Mouse (Mus musculus) limb, embryonic 12.5 days (tissue): ENCODE measurements at regions not wholly inside any gene's neighbourhood (a gene's known extent, or its start where the extent isn't known, plus 50 kb on each side); places are given as distances from the start of the nearest gene placed in this dataset.

Experiments used
- ATAC-seq: fragments of 200-750 bp; cut with Nextera tagmentation; 2 replicates; pipeline ENCODE4 v1.8.0; 2017; ENCODE audit warnings: low read depth, moderate TSS enrichment; ENCODE audit not compliant: insufficient number of reproducible peaks, insufficient read depth, low FRiP score, low TSS enrichment
- H3K27ac ChIP-seq: fragments of 300-500 bp; sonication (generic); 2 replicates; pipeline ENCODE4 v1.5.1; 2016; ENCODE audit warnings: mild to moderate bottlenecking, moderate library complexity
- H3K27me3 ChIP-seq: fragments of 300-500 bp; sonication (generic); 2 replicates; pipeline ENCODE4 v1.6.1; 2016; ENCODE audit warnings: mild to moderate bottlenecking, moderate library complexity
- H3K36me3 ChIP-seq: fragments of 300-500 bp; sonication (generic); 2 replicates; pipeline ENCODE4 v1.6.1; 2016; ENCODE audit warnings: mild to moderate bottlenecking, moderate library complexity
- H3K4me1 ChIP-seq: fragments of 300-500 bp; sonication (generic); replicated peaks from 2 replicates; pipeline ENCODE4 v1.6.1; 2016
- H3K4me2 ChIP-seq: fragments of 300-500 bp; sonication (generic); 2 replicates; pipeline ENCODE4 v1.6.1; 2016; ENCODE audit warnings: mild to moderate bottlenecking, moderate library complexity
- H3K4me3 ChIP-seq: fragments of 300-500 bp; sonication (generic); replicated peaks from 2 replicates; pipeline ENCODE4 v1.5.1; 2016; ENCODE audit warnings: mild to moderate bottlenecking
- H3K9ac ChIP-seq: fragments of 300-500 bp; sonication (generic); replicated peaks from 2 replicates; pipeline ENCODE4 v1.6.1; 2016; ENCODE audit warnings: mild to moderate bottlenecking, moderate library complexity
- H3K9me3 ChIP-seq: fragments of 300-500 bp; sonication (generic); 2 replicates; pipeline ENCODE4 v1.6.1; 2016; ENCODE audit warnings: mild to moderate bottlenecking, moderate library complexity
- WGBS: fragments of 180-500 bp; shearing (Covaris S2); methylation state at CpG from one replicate; pipeline ENCODE4 v1.1.7; 2016; 5-methylcytosine and 5-hydroxymethylcytosine counted together

- H3K27ac ChIP-seq, result no peak overlapping the region
- no peak for ATAC-seq
- H3K4me2 ChIP-seq, result peak overlapping the region; percentile 19; the same call in 1 of the 2 replicates
- no peak overlapping the region for H3K9ac ChIP-seq
- H3K27me3 ChIP-seq, result no peaks in the 10 kb centered on the region
- no peak overlapping the region for H3K4me3 ChIP-seq
- H3K4me1 ChIP-seq, result peaks cover 38% of the 10 kb centered on the region
- no peaks in the 10 kb centered on the region for H3K36me3 ChIP-seq
- no peaks in the 10 kb centered on the region for H3K9me3 ChIP-seq
- 63% methylated on average over 24 of the region's 24 CpGs for WGBS
Observed at GRCm38 (mm10) chr1:155491205-155492026, 66.5 kb upstream of the Acbd6 start.

GRCm38 (mm10) chr1:155493333-155493732 lies 64.6 kb upstream of the Acbd6 start:
- 89% methylated on average over 6 of the region's 6 CpGs for WGBS

GRCm38 (mm10) chr1:155493799-155494198 lies 64.1 kb upstream of the Acbd6 start:
- ATAC-seq, result no peak
- H3K27ac ChIP-seq, result no peak overlapping the region
- no peaks in the 10 kb centered on the region for H3K9me3 ChIP-seq
- no peak overlapping the region for H3K9ac ChIP-seq
- H3K36me3 ChIP-seq, result no peaks in the 10 kb centered on the region
- no peak overlapping the region for H3K4me2 ChIP-seq
- 73% methylated on average over 4 of the region's 4 CpGs for WGBS
- H3K4me1 ChIP-seq, result peaks cover 28% of the 10 kb centered on the region
- no peaks in the 10 kb centered on the region for H3K27me3 ChIP-seq
- H3K4me3 ChIP-seq, result no peak overlapping the region

More at GRCm38 (mm10) chr1:155493333-155493732, 64.6 kb upstream of the Acbd6 start:
- no peak overlapping the region for H3K4me3 ChIP-seq
- H3K27ac ChIP-seq, result no peak overlapping the region
- ATAC-seq, result no peak
- no peaks in the 10 kb centered on the region for H3K36me3 ChIP-seq
- H3K9me3 ChIP-seq, result no peaks in the 10 kb centered on the region
- no peaks in the 10 kb centered on the region for H3K27me3 ChIP-seq
- H3K9ac ChIP-seq, result no peak overlapping the region
- H3K4me2 ChIP-seq, result no peak overlapping the region
- peaks cover 32% of the 10 kb centered on the region for H3K4me1 ChIP-seq

GRCm38 (mm10) chr1:155494347-155494746 lies 63.6 kb upstream of the Acbd6 start:
- Histone ChIP-seq H3K9ac (no peak overlapping the region), H3K27me3 (no peaks in the 10 kb centered on the region), H3K9me3 (no peaks in the 10 kb centered on the region), H3K4me3 (no peak overlapping the region), H3K27ac (no peak overlapping the region), H3K36me3 (no peaks in the 10 kb centered on the region), H3K4me1 (peaks cover 24% of the 10 kb centered on the region), H3K4me2 (no peak overlapping the region)
- no peak for ATAC-seq
- WGBS, result 86% methylated on average over 2 of the region's 2 CpGs

- no peak overlapping the region for H3K9ac ChIP-seq
- peaks cover 15% of the 10 kb centered on the region for H3K4me1 ChIP-seq
- no peak for ATAC-seq
- H3K27ac ChIP-seq, result no peak overlapping the region
- H3K36me3 ChIP-seq, result no peaks in the 10 kb centered on the region
- no peak overlapping the region for H3K4me3 ChIP-seq
- no peaks in the 10 kb centered on the region for H3K27me3 ChIP-seq
- 97% methylated on average over 1 of the region's 1 CpGs for WGBS
- no peaks in the 10 kb centered on the region for H3K9me3 ChIP-seq
- H3K4me2 ChIP-seq, result no peak overlapping the region
Observed at GRCm38 (mm10) chr1:155499735-155500134, 58.2 kb upstream of the Acbd6 start.

GRCm38 (mm10) chr1:155502867-155503266 lies 55.1 kb upstream of the Acbd6 start:
- Histone ChIP-seq H3K36me3 (no peaks in the 10 kb centered on the region), H3K9me3 (no peaks in the 10 kb centered on the region), H3K4me2 (0 out of 2 replicates have a peak overlapping the region, but pooled peaks have one; percentile 13), H3K9ac (no peak overlapping the region), H3K4me1 (peaks cover 26% of the 10 kb centered on the region), H3K27ac (0 out of 2 replicates have a peak overlapping the region, but pooled peaks have one; percentile 62), H3K27me3 (no peaks in the 10 kb centered on the region), H3K4me3 (no peak overlapping the region)
- ATAC-seq, result no peak
- 58% methylated on average over 10 of the region's 10 CpGs for WGBS

GRCm38 (mm10) chr1:155504581-155505328 lies 53.2 kb upstream of the Acbd6 start:
- H3K4me2 ChIP-seq, result no peak overlapping the region
- H3K27ac ChIP-seq, result peak overlapping the region; percentile 50; the same call in 1 of the 2 replicates
- H3K36me3 ChIP-seq, result no peaks in the 10 kb centered on the region
- ATAC-seq, result 0 out of 2 replicates have a peak, but pooled peaks have one; percentile 26
- H3K9ac ChIP-seq, result no peak overlapping the region
- H3K27me3 ChIP-seq, result no peaks in the 10 kb centered on the region
- H3K4me3 ChIP-seq, result no peak overlapping the region
- WGBS, result 60% methylated on average over 12 of the region's 12 CpGs
- peaks cover 26% of the 10 kb centered on the region for H3K4me1 ChIP-seq
- no peaks in the 10 kb centered on the region for H3K9me3 ChIP-seq

GRCm38 (mm10) chr1:155505361-155506077 lies 52.4 kb upstream of the Acbd6 start:
- Histone ChIP-seq H3K27me3 (no peaks in the 10 kb centered on the region), H3K4me1 (peaks cover 26% of the 10 kb centered on the region), H3K9me3 (no peaks in the 10 kb centered on the region), H3K9ac (no peak overlapping the region), H3K36me3 (no peaks in the 10 kb centered on the region), H3K4me3 (no peak overlapping the region), H3K27ac (peak overlapping the region; percentile 50; the same call in 1 of the 2 replicates), H3K4me2 (no peak overlapping the region)
- WGBS, result 65% methylated on average over 6 of the region's 6 CpGs
- no peak for ATAC-seq
